Mouse (Mus musculus): Measurements from ENCODE around the gene Krtap4-13. TPM values are rescaled to one million over a fixed set of nuclear protein-coding genes. Genes with fewer than 3 reads are reported as not detected.

Krtap4-13 gene
- total RNA-seq, 2 experiments from 2014 or later = not detected

Other genes with a start within 250 kb of the Krtap4-13 start
- not detected for gene Krtap3-1, start 243.3 kb downstream of the Krtap4-13 start, total RNA-seq (2021)
- not detected for gene Krtap1-5, start 228.9 kb downstream of the Krtap4-13 start, total RNA-seq (2021)
- gene Krtap1-4, start 226.2 kb downstream of the Krtap4-13 start, total RNA-seq (2021) = not detected
- not detected for gene Krtap1-3, start 218.6 kb downstream of the Krtap4-13 start, total RNA-seq (2021)
- not detected for gene Krtap9-3, start 211.8 kb downstream of the Krtap4-13 start, total RNA-seq (2021)
- not detected for gene Gm11938, start 206.6 kb downstream of the Krtap4-13 start, total RNA-seq (2021)
- not detected for gene Gm11937, start 199.7 kb downstream of the Krtap4-13 start, total RNA-seq (2021)
- not detected for gene Krtap2-4, start 195.0 kb downstream of the Krtap4-13 start, total RNA-seq (2021)
- not detected for gene Gm11562, start 189.5 kb downstream of the Krtap4-13 start, total RNA-seq (2021)
- gene Krtap4-1, start 181.7 kb downstream of the Krtap4-13 start, total RNA-seq (2021) = not detected
- not detected for gene Krtap4-2, start 174.8 kb downstream of the Krtap4-13 start, total RNA-seq (2021)
- gene Krtap4-7, start 165.8 kb downstream of the Krtap4-13 start, total RNA-seq (2021) = not detected
- gene Gm11555, start 159.7 kb downstream of the Krtap4-13 start, total RNA-seq (2021) = not detected
- gene Gm11563, start 150.9 kb downstream of the Krtap4-13 start, total RNA-seq (2021) = not detected
- gene Krtap4-6, start 143.9 kb downstream of the Krtap4-13 start, total RNA-seq (2021) = not detected
- gene Gm14190, start 119.2 kb downstream of the Krtap4-13 start, total RNA-seq (2021) = not detected
- gene Gm14180, start 75.6 kb downstream of the Krtap4-13 start, total RNA-seq (2021) = not detected
- gene Gm11595, start 37.0 kb downstream of the Krtap4-13 start, total RNA-seq (2021) = not detected
- gene Krtap4-8, start 29.2 kb downstream of the Krtap4-13 start, total RNA-seq (2021) = not detected
- gene Krtap4-9, start 24.7 kb downstream of the Krtap4-13 start, total RNA-seq (2021) = not detected
- gene Gm11596, start 16.4 kb downstream of the Krtap4-13 start, total RNA-seq (2021) = not detected
- not detected for gene Gm11569, start 11.0 kb downstream of the Krtap4-13 start, total RNA-seq (2021)
- gene Gm11554, start 5.4 kb downstream of the Krtap4-13 start, total RNA-seq (2021) = not detected
- not detected for gene Gm11564, start 5.8 kb upstream of the Krtap4-13 start, total RNA-seq (2021)
- gene 2300003K06Rik, start 28.2 kb upstream of the Krtap4-13 start, total RNA-seq (2021) = not detected
- gene Krtap4-16, start 41.7 kb upstream of the Krtap4-13 start, total RNA-seq (2021) = not detected
- gene Gm11568, start 48.0 kb upstream of the Krtap4-13 start, total RNA-seq (2021) = not detected
- gene Gm11559, start 54.6 kb upstream of the Krtap4-13 start, total RNA-seq (2021) = not detected
- not detected for gene Krtap9-1, start 63.5 kb upstream of the Krtap4-13 start, total RNA-seq (2021)
- not detected for gene Gm11567, start 69.3 kb upstream of the Krtap4-13 start, total RNA-seq (2021)
- not detected for gene Krtap31-1, start 98.0 kb upstream of the Krtap4-13 start, total RNA-seq (2021)
- not detected for gene Gm11565, start 104.9 kb upstream of the Krtap4-13 start, total RNA-seq (2021)
- not detected for gene Krtap31-2, start 126.4 kb upstream of the Krtap4-13 start, total RNA-seq (2021)
- not detected for gene Krtap9-5, start 138.6 kb upstream of the Krtap4-13 start, total RNA-seq (2021)
- not detected for gene Krtap29-1, start 169.2 kb upstream of the Krtap4-13 start, total RNA-seq (2021)
- not detected for gene Krtap16-1, start 176.7 kb upstream of the Krtap4-13 start, total RNA-seq (2021)
- gene Krtap17-1, start 184.1 kb upstream of the Krtap4-13 start, total RNA-seq (2021) = not detected
- gene Krt33a, start 206.3 kb upstream of the Krtap4-13 start, total RNA-seq (2021) = not detected
- not detected for gene Krt33b, start 220.0 kb upstream of the Krtap4-13 start, total RNA-seq (2021)
- gene Krt34, start 231.7 kb upstream of the Krtap4-13 start, total RNA-seq (2021) = not detected
- not detected for gene Krt31, start 240.7 kb upstream of the Krtap4-13 start, total RNA-seq (2021)

All from left cerebral cortex, postnatal 36 days (tissue).